8 mouse cellular contexts compared by ENCODE assay signal in the genomic region with DNA sequence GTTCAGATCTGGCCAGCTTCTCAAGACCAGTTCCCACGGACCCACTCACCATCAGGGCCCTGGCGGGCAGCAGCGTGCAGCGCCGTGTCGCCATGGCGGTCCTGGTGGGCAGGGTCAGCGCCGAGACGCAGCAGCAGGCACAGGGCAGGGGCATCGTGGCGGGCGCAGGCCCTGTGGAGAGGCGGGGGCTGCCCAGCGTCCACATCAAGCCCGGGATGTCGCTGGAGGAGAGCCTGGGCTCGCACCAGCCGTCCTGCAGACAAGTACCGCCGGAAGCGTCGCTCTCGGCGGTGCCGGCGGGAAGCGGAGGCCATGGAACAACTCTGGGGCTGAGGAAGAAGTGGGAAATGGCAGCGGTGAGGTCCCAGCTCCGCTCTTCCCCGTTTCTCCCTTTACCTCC. TPM values are rescaled to one million over a fixed set of nuclear protein-coding genes. Genes with fewer than 3 reads are reported as not detected.
DNase-seq lines count a peak whose midpoint lies in the region; ATAC-seq and TF ChIP-seq lines count a peak whose summit lies in the region.

No protein-coding gene starts in this region.

- no peaks in the 10 kb centered on the region for H3K27me3 ChIP-seq in embryonic facial prominence, embryonic 15.5 days
- no peaks in the 10 kb centered on the region for H3K27me3 ChIP-seq in hindbrain, postnatal 0 days (ENCODE audit: insufficient read depth, low read length)
- H3K27me3 ChIP-seq in liver, embryonic 16.5 days (ENCODE audit: control insufficient read depth, insufficient read depth, low read depth, low read length), result no peaks in the 10 kb centered on the region
- no peaks in the 10 kb centered on the region for H3K27me3 ChIP-seq in small intestine, adult 2 months (ENCODE audit: control insufficient read depth, insufficient read depth, low read length)

- no peak for TF ChIP-seq POLR2A in small intestine, adult 2 months (IDR thresholded peaks at IDR 0.05; ENCODE audit: low read depth, low read length)

- no peaks in the 10 kb centered on the region for H3K9me3 ChIP-seq in embryonic facial prominence, embryonic 15.5 days (replicated peaks)
- no peaks in the 10 kb centered on the region for H3K9me3 ChIP-seq in hindbrain, postnatal 0 days (ENCODE audit: low read length)
- H3K9me3 ChIP-seq in liver, embryonic 16.5 days (replicated peaks; ENCODE audit: control insufficient read depth, low read length), result no peaks in the 10 kb centered on the region

- peak overlapping the region; percentile 57 for H3K4me3 ChIP-seq in embryonic facial prominence, embryonic 15.5 days (replicated peaks)
- peak overlapping the region; percentile 54 for H3K4me3 ChIP-seq in hindbrain, postnatal 0 days (ENCODE audit: low read length)
- peak overlapping the region; percentile 75 for H3K4me3 ChIP-seq in liver, embryonic 16.5 days (ENCODE audit: low read depth, low read length)
- H3K4me3 ChIP-seq in small intestine, adult 2 months (ENCODE audit: low read depth, low read length), result peak overlapping the region; percentile 92

- H3K9ac ChIP-seq in embryonic facial prominence, embryonic 15.5 days, result peak overlapping the region; percentile 76
- peak overlapping the region; percentile 77 for H3K9ac ChIP-seq in hindbrain, postnatal 0 days (replicated peaks; ENCODE audit: low read length)
- H3K9ac ChIP-seq in liver, embryonic 16.5 days (ENCODE audit: low read depth, low read length), result peak overlapping the region; percentile 84

- H3K36me3 ChIP-seq in embryonic facial prominence, embryonic 15.5 days, result peaks cover 15% of the 10 kb centered on the region; the same call in 1 of the 2 replicates
- peaks cover 14% of the 10 kb centered on the region for H3K36me3 ChIP-seq in hindbrain, postnatal 0 days (ENCODE audit: insufficient read depth, low read length)
- peaks cover 4% of the 10 kb centered on the region; the same call in 1 of the 2 replicates for H3K36me3 ChIP-seq in liver, embryonic 16.5 days (ENCODE audit: control insufficient read depth, insufficient read depth)
- H3K36me3 ChIP-seq in small intestine, adult 2 months (ENCODE audit: control insufficient read depth, insufficient read depth, low read length), result peaks cover 8% of the 10 kb centered on the region

- H3K27ac ChIP-seq in embryonic facial prominence, embryonic 15.5 days (replicated peaks), result peak overlapping the region; percentile 95
- H3K27ac ChIP-seq in hindbrain, postnatal 0 days, result peak overlapping the region; percentile 98
- peak overlapping the region; percentile 96 for H3K27ac ChIP-seq in liver, embryonic 16.5 days (ENCODE audit: low read length)
- H3K27ac ChIP-seq in small intestine, adult 2 months (ENCODE audit: insufficient read depth, low read depth, low read length), result peak overlapping the region; percentile 97

- no peak for ATAC-seq in CD4-positive, CD25-positive, alpha-beta regulatory T cell, adult 4 months
- ATAC-seq in embryonic facial prominence, embryonic 15.5 days (ENCODE audit: insufficient number of reproducible peaks, low FRiP score, low TSS enrichment, low read depth), result no peak
- no peak for ATAC-seq in hindbrain, postnatal 0 days
- ATAC-seq in liver, embryonic 16.5 days (ENCODE audit: low read depth), result 0 out of 2 replicates have a peak, but pooled peaks have one; percentile 7

- peak overlapping the region; percentile 86 for H3K4me2 ChIP-seq in embryonic facial prominence, embryonic 15.5 days (replicated peaks)
- peak overlapping the region; percentile 87 for H3K4me2 ChIP-seq in hindbrain, postnatal 0 days (ENCODE audit: low read depth, low read length)
- peak overlapping the region; percentile 90 for H3K4me2 ChIP-seq in liver, embryonic 16.5 days (ENCODE audit: low read depth, low read length)

- peak; percentile 62 for DNase-seq in CD4-positive, CD25-positive, alpha-beta regulatory T cell, adult 2 months (ENCODE audit: low read depth, low spot score)
- peak; percentile 64 for DNase-seq in MN1 (ENCODE audit: low spot score)
- DNase-seq in hindbrain, postnatal 0 days (ENCODE audit: low spot score), result no peak
- no peak for DNase-seq in gastrocnemius, postnatal 10 days

- TF ChIP-seq CTCF in hindbrain, postnatal 0 days (IDR thresholded peaks at IDR 0.05; ENCODE audit: low read depth), result no peak
- no peak for TF ChIP-seq CTCF in small intestine, adult 2 months (IDR thresholded peaks at IDR 0.05; ENCODE audit: extremely low read depth, insufficient read length, insufficient replicate concordance, low read depth, low read length)

- H3K4me1 ChIP-seq in embryonic facial prominence, embryonic 15.5 days, result peaks cover 42% of the 10 kb centered on the region
- H3K4me1 ChIP-seq in hindbrain, postnatal 0 days (ENCODE audit: insufficient read depth, low read length), result no peaks in the 10 kb centered on the region
- peaks cover 27% of the 10 kb centered on the region for H3K4me1 ChIP-seq in liver, embryonic 16.5 days (ENCODE audit: control insufficient read depth, low read depth, low read length)
- peaks cover 9% of the 10 kb centered on the region for H3K4me1 ChIP-seq in small intestine, adult 2 months (ENCODE audit: control insufficient read depth, insufficient read depth, insufficient read length, low read length)

- 10% methylated on average over 31 of the region's 31 CpGs for WGBS in embryonic facial prominence, embryonic 15.5 days
- WGBS in hindbrain, postnatal 0 days, result 9% methylated on average over 31 of the region's 31 CpGs
- 3% methylated on average over 29 of the region's 31 CpGs for WGBS in liver, embryonic 16.5 days (ENCODE audit: insufficient replicate concordance)
- WGBS in small intestine, adult 2 months, result 6% methylated on average over 31 of the region's 31 CpGs

RNA-seq across cellular contexts. Expression of gene Nfkbil1, which starts 0.7 kb away (rescaled TPM):
- polyA plus RNA-seq in CD4-positive, CD25-positive, alpha-beta regulatory T cell, adult 4 months (2017; shearing (Covaris generic)), result 1 to 10 TPM; 2.0 to 2.2 TPM
- 11.8 and 12.7 TPM in 2 replicates for polyA plus RNA-seq in embryonic facial prominence, embryonic 15.5 days (2015; fragmentation: Nextera tagmentation; extraction: Ambion mirVana)
- total RNA-seq in hindbrain, postnatal 0 days (2014; rRNA removed), result 15.5 and 15.9 TPM in 2 replicates
- polyA plus RNA-seq in hindbrain, postnatal 0 days (2015; fragmentation: Nextera tagmentation; extraction: Ambion mirVana), result 11.4 and 12.9 TPM in 2 replicates
- 2.8 and 2.9 TPM in 2 replicates for polyA plus RNA-seq in liver, embryonic 16.5 days (2015; fragmentation: Nextera tagmentation; extraction: Ambion mirVana)
- polyA plus RNA-seq in small intestine, adult 2 months (2012; rRNA removed), result 13.7 and 36.3 TPM in 2 replicates
- 10 to 100 TPM in 1 of 2 experiments, 1 to 10 TPM in 1; 9.9 to 11.1 TPM for total RNA-seq in gastrocnemius, postnatal 10 days (2021)

RNA-seq across cellular contexts. Expression of gene Atp6v1g2, which starts 1.4 kb away (rescaled TPM):
- 1 to 10 TPM; 6.3 to 8.2 TPM for polyA plus RNA-seq in CD4-positive, CD25-positive, alpha-beta regulatory T cell, adult 4 months (2017; shearing (Covaris generic))
- 4.1 and 4.4 TPM in 2 replicates for polyA plus RNA-seq in embryonic facial prominence, embryonic 15.5 days (2015; fragmentation: Nextera tagmentation; extraction: Ambion mirVana)
- total RNA-seq in hindbrain, postnatal 0 days (2014; rRNA removed), result 91.0 and 114 TPM in 2 replicates
- polyA plus RNA-seq in hindbrain, postnatal 0 days (2015; fragmentation: Nextera tagmentation; extraction: Ambion mirVana), result 180 and 183 TPM in 2 replicates
- polyA plus RNA-seq in liver, embryonic 16.5 days (2015; fragmentation: Nextera tagmentation; extraction: Ambion mirVana), result 0.58 and 1.0 TPM in 2 replicates
- 1.0 and 2.8 TPM in 2 replicates for polyA plus RNA-seq in small intestine, adult 2 months (2012; rRNA removed)
- total RNA-seq in gastrocnemius, postnatal 10 days (2021), result 1 to 10 TPM; 2.1 to 3.3 TPM

RNA-seq across cellular contexts. Expression of gene Ddx39b, which starts 6.6 kb away (rescaled TPM):
- 100 to 1,000 TPM; 255 to 357 TPM for polyA plus RNA-seq in CD4-positive, CD25-positive, alpha-beta regulatory T cell, adult 4 months (2017; shearing (Covaris generic))
- polyA plus RNA-seq in embryonic facial prominence, embryonic 15.5 days (2015; fragmentation: Nextera tagmentation; extraction: Ambion mirVana), result 406 and 413 TPM in 2 replicates
- 259 and 266 TPM in 2 replicates for total RNA-seq in hindbrain, postnatal 0 days (2014; rRNA removed)
- 326 and 341 TPM in 2 replicates for polyA plus RNA-seq in hindbrain, postnatal 0 days (2015; fragmentation: Nextera tagmentation; extraction: Ambion mirVana)
- 128 and 133 TPM in 2 replicates for polyA plus RNA-seq in liver, embryonic 16.5 days (2015; fragmentation: Nextera tagmentation; extraction: Ambion mirVana)
- 95.6 and 194 TPM in 2 replicates for polyA plus RNA-seq in small intestine, adult 2 months (2012; rRNA removed)
- total RNA-seq in gastrocnemius, postnatal 10 days (2021), result 100 to 1,000 TPM; 147 to 169 TPM

RNA-seq across cellular contexts. Expression of gene Gm16181, which starts 14.3 kb away (rescaled TPM):
- polyA plus RNA-seq in CD4-positive, CD25-positive, alpha-beta regulatory T cell, adult 4 months (2017; shearing (Covaris generic)), result 1 to 10 TPM in 1 of 2 experiments, under 1 TPM in 1; 0.79 to 1.4 TPM
- polyA plus RNA-seq in embryonic facial prominence, embryonic 15.5 days (2015; fragmentation: Nextera tagmentation; extraction: Ambion mirVana), result 0.57 TPM in 1 of 2 replicates, not detected in the other
- total RNA-seq in hindbrain, postnatal 0 days (2014; rRNA removed), result not detected in 2 replicates
- 0.40 TPM in 1 of 2 replicates, not detected in the other for polyA plus RNA-seq in hindbrain, postnatal 0 days (2015; fragmentation: Nextera tagmentation; extraction: Ambion mirVana)
- polyA plus RNA-seq in liver, embryonic 16.5 days (2015; fragmentation: Nextera tagmentation; extraction: Ambion mirVana), result not detected in 2 replicates
- 0.22 TPM in 1 of 2 replicates, not detected in the other for polyA plus RNA-seq in small intestine, adult 2 months (2012; rRNA removed)
- total RNA-seq in gastrocnemius, postnatal 10 days (2021), result not detected

RNA-seq across cellular contexts. Expression of gene H2-D1, which starts 27.6 kb away (rescaled TPM):
- polyA plus RNA-seq in CD4-positive, CD25-positive, alpha-beta regulatory T cell, adult 4 months (2017; shearing (Covaris generic)), result 1,000 to 10,000 TPM; 4,417 to 6,162 TPM
- 81.6 and 82.0 TPM in 2 replicates for polyA plus RNA-seq in embryonic facial prominence, embryonic 15.5 days (2015; fragmentation: Nextera tagmentation; extraction: Ambion mirVana)
- 74.3 and 83.8 TPM in 2 replicates for total RNA-seq in hindbrain, postnatal 0 days (2014; rRNA removed)
- polyA plus RNA-seq in hindbrain, postnatal 0 days (2015; fragmentation: Nextera tagmentation; extraction: Ambion mirVana), result 141 and 146 TPM in 2 replicates
- polyA plus RNA-seq in liver, embryonic 16.5 days (2015; fragmentation: Nextera tagmentation; extraction: Ambion mirVana), result 98.3 and 107 TPM in 2 replicates
- 776 and 1,546 TPM in 2 replicates for polyA plus RNA-seq in small intestine, adult 2 months (2012; rRNA removed)
- total RNA-seq in gastrocnemius, postnatal 10 days (2021), result 10 to 100 TPM; 39.3 to 47.2 TPM

Comparison
In these comparisons a context has a peak if more than half of its experiments do, and no peak if none do; other contexts are left out.
1. DNase-seq: peak in CD4-positive, CD25-positive, alpha-beta regulatory T cell, adult 2 months (single experiment) and MN1 (single experiment); none in hindbrain, postnatal 0 days (single experiment) and gastrocnemius, postnatal 10 days (single experiment).
2. RNA of gene Atp6v1g2, which starts 1.4 kb away (polyA plus RNA-seq): 180 to 183 TPM in hindbrain, postnatal 0 days; 6.3 to 8.2 TPM in CD4-positive, CD25-positive, alpha-beta regulatory T cell, adult 4 months, 4.1 to 4.4 TPM in embryonic facial prominence, embryonic 15.5 days, 1.0 to 2.8 TPM in small intestine, adult 2 months and 0.58 to 1.0 TPM in liver, embryonic 16.5 days; every median in the first group is over 10 times any median in the second.
3. Peak in every context shown above with its lines, with median percentiles within 50 percentile points of each other: H3K27ac ChIP-seq, H3K4me2 ChIP-seq, H3K4me3 ChIP-seq and H3K9ac ChIP-seq.